Mouse (Mus musculus) common myeloid progenitor, adult 5-6 weeks (primary cell): ENCODE measurements around the gene Sec14l4. TPM values are rescaled to one million over a fixed set of nuclear protein-coding genes. Genes with fewer than 3 reads are reported as not detected.

ENCODE experiments used
- total RNA-seq: library from RNA; stranded (forward); fragments of 200-1000, 187-1606 nt; gene quantifications from 2 replicates; pipeline ENCODE4 v1.2.3, GENCODE M21; 2017

The Sec14l4 gene
- total RNA-seq, 1 experiment from 2014 or later = not detected

Other genes with a start within 250 kb of the Sec14l4 start
- gene Osbp2, start 167.6 kb upstream of the Sec14l4 start, total RNA-seq = not detected in 2 replicates
- not detected in 2 replicates for gene 4921536K21Rik, start 136.4 kb upstream of the Sec14l4 start, total RNA-seq
- gene Dusp18, start 136.2 kb upstream of the Sec14l4 start, total RNA-seq = 0.29 and 0.69 TPM in 2 replicates
- gene Slc35e4, start 116.8 kb upstream of the Sec14l4 start, total RNA-seq = 1.3 and 2.6 TPM in 2 replicates
- 13.3 and 14.8 TPM in 2 replicates for gene Tcn2, start 99.3 kb upstream of the Sec14l4 start, total RNA-seq
- gene Pes1, start 67.5 kb upstream of the Sec14l4 start, total RNA-seq = 140 and 247 TPM in 2 replicates
- not detected in 2 replicates for gene 4930556J24Rik, start 54.7 kb upstream of the Sec14l4 start, total RNA-seq
- 1.0 TPM in 1 of 2 replicates, not detected in the other for gene Gal3st1, start 47.8 kb upstream of the Sec14l4 start, total RNA-seq
- gene Sec14l3, start 33.4 kb downstream of the Sec14l4 start, total RNA-seq = not detected in 2 replicates
- gene Mtfp1, start 64.0 kb downstream of the Sec14l4 start, total RNA-seq = 10.7 and 16.0 TPM in 2 replicates
- 2.1 and 3.7 TPM in 2 replicates for gene Sec14l2, start 92.0 kb downstream of the Sec14l4 start, total RNA-seq
- gene Rnf215, start 103.7 kb downstream of the Sec14l4 start, total RNA-seq = 8.7 and 11.5 TPM in 2 replicates
- 2.1 TPM in 2 replicates for gene Ccdc157, start 128.8 kb downstream of the Sec14l4 start, total RNA-seq
- gene Sf3a1, start 128.9 kb downstream of the Sec14l4 start, total RNA-seq = 47.1 and 54.6 TPM in 2 replicates
- gene Tbc1d10a, start 155.3 kb downstream of the Sec14l4 start, total RNA-seq = 4.7 and 6.3 TPM in 2 replicates
- gene Castor1, start 186.8 kb downstream of the Sec14l4 start, total RNA-seq = 0.50 and 4.6 TPM in 2 replicates
- gene Osm, start 205.0 kb downstream of the Sec14l4 start, total RNA-seq = 15.7 and 16.1 TPM in 2 replicates
- 0.63 and 1.1 TPM in 2 replicates for gene Lif, start 226.1 kb downstream of the Sec14l4 start, total RNA-seq